Mouse (Mus musculus) forebrain, embryonic 16.5 days (tissue): Measurements from ENCODE around the gene Gpr45. TPM values are rescaled to one million over a fixed set of nuclear protein-coding genes. Genes with fewer than 3 reads are reported as not detected.

Experiments
- ATAC-seq: fragments of 200-750 bp; cut with Nextera tagmentation; 2 replicates; pipeline ENCODE4 v1.8.0; 2017; ENCODE audit warnings: mild to moderate bottlenecking, moderate library complexity
- H3K27ac ChIP-seq: fragments of 300-500 bp; sonication (generic); 2 replicates; pipeline ENCODE4 v1.5.1; 2014; ENCODE audit warnings: low read length, control low read depth
- H3K27me3 ChIP-seq: fragments of 300-500 bp; sonication (generic); replicated peaks from 2 replicates; pipeline ENCODE4 v1.6.1; 2014; ENCODE audit warnings: low read length; ENCODE audit not compliant: control insufficient read depth, insufficient read depth
- H3K36me3 ChIP-seq: fragments of 300-500 bp; sonication (generic); 2 replicates; pipeline ENCODE4 v1.6.1; 2014; ENCODE audit not compliant: control insufficient read depth, insufficient read depth
- H3K4me1 ChIP-seq: fragments of 300-500 bp; sonication (generic); replicated peaks from 2 replicates; pipeline ENCODE4 v1.6.1; 2014; ENCODE audit warnings: low read length; ENCODE audit not compliant: control insufficient read depth, insufficient read depth
- H3K4me2 ChIP-seq: fragments of 300-500 bp; sonication (generic); 2 replicates; pipeline ENCODE4 v1.6.1; 2014; ENCODE audit warnings: mild to moderate bottlenecking, low read length, control low read depth
- H3K4me3 ChIP-seq: fragments of 300-500 bp; sonication (generic); replicated peaks from 2 replicates; pipeline ENCODE4 v1.5.1; 2014; ENCODE audit warnings: mild to moderate bottlenecking, low read length, control low read depth
- H3K9ac ChIP-seq: fragments of 300-500 bp; sonication (generic); replicated peaks from 2 replicates; pipeline ENCODE4 v1.6.1; 2014; ENCODE audit warnings: low read depth, low read length, control low read depth
- H3K9me3 ChIP-seq: fragments of 300-500 bp; sonication (generic); 2 replicates; pipeline ENCODE4 v1.6.1; 2016; ENCODE audit warnings: low read length; ENCODE audit not compliant: control insufficient read depth
- WGBS: fragments of 180-500 bp; shearing (Covaris S2); extraction: QIAGEN DNeasy Blood & Tissue Kit; methylation state at CpG from one replicate; pipeline ENCODE4 v1.1.7; 2014; 5-methylcytosine and 5-hydroxymethylcytosine counted together
- polyA plus RNA-seq: library from polyadenylated mRNA; unstranded; fragments of >200 nt; fragmentation: Nextera tagmentation; extraction: Ambion mirVana; gene quantifications from 2 replicates; pipeline ENCODE4 v1.2.1, GENCODE M21; 2015

Gene Gpr45
- polyA plus RNA-seq, 1 experiment from 2014 or later, result 32.8 TPM

DNA sequence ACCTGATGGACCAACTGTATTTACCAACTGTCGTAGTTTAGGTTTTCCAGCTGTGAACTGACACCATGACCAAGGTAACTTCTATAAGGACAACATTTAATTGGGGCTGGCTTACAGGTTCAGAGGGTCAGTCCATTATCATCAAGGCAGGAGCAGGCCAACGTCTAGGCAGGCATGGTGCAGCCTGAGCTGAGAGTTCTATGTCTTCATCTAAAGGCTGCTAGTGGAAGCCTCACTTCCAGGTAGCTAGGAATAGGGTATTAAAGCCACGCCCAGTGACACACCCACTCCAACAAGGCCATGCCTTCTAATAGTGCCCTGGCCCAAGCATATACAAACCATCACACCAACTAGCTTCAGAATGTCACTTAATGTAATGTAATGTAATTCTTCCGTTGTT lies 4.2 kb upstream of the Gpr45 start:
- no peak overlapping the region for H3K4me3 ChIP-seq
- ATAC-seq, result no peak
- H3K9ac ChIP-seq, result no peak overlapping the region
- no peak overlapping the region for H3K27ac ChIP-seq
- H3K4me1 ChIP-seq, result peaks cover 3% of the 10 kb centered on the region
- H3K27me3 ChIP-seq, result no peaks in the 10 kb centered on the region
- H3K36me3 ChIP-seq, result no peaks in the 10 kb centered on the region
- WGBS, result 85% methylated on average over 4 of the region's 4 CpGs
- no peaks in the 10 kb centered on the region for H3K9me3 ChIP-seq
- no peak overlapping the region for H3K4me2 ChIP-seq

DNA sequence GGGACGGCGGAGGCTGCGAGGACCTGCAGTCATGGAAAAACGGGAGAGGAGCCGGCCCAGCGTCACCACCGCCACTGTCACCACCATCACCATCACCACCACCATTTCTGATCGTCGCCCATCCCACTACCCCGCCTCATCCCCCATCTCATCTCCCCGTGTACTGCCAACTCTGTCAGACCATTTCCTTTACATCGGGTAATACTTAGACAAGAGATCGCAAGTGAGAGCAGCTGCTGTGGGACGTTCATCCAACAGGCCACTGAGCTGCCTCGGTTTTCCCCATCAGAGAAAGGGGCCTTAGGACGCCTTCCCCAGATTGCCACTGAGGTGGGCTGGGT lies 780 bp downstream of the Gpr45 start:
- Histone ChIP-seq H3K36me3 (no peaks in the 10 kb centered on the region), H3K9ac (peak overlapping the region; percentile 99), H3K4me2 (peak overlapping the region; percentile 77), H3K27ac (peak overlapping the region; percentile 95), H3K9me3 (no peaks in the 10 kb centered on the region), H3K4me3 (peak overlapping the region; percentile 84), H3K4me1 (peaks cover 12% of the 10 kb centered on the region), H3K27me3 (no peaks in the 10 kb centered on the region)
- under 1% methylated on average over 16 of the region's 16 CpGs for WGBS
- ATAC-seq, result peak; percentile 61

DNA sequence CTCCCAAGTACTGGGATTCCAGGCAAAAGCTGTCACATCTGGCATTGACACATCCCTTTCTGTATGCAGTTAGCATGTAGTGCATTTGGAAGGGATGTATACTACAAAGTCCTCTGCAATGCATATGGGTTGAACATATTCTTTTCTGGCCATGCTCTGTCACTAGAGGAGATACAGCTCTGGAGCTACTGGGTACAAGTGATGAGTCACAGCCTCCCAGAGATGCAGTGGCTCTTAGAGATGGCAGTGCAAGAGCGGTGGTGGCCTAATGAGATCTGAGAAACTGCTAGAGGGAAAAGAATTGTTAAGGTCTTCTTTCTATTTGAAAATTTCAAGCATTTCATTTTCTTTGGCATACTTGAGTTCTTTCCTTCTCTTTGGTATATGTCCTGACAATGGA lies 4.2 kb downstream of the Gpr45 start:
- Histone ChIP-seq H3K9me3 (no peaks in the 10 kb centered on the region), H3K27me3 (no peaks in the 10 kb centered on the region), H3K36me3 (no peaks in the 10 kb centered on the region), H3K9ac (no peak overlapping the region), H3K27ac (no peak overlapping the region), H3K4me2 (no peak overlapping the region), H3K4me3 (no peak overlapping the region), H3K4me1 (peaks cover 12% of the 10 kb centered on the region)
- 100% methylated on average over 1 of the region's 1 CpGs for WGBS
- ATAC-seq, result no peak

- no peaks in the 10 kb centered on the region for H3K36me3 ChIP-seq
- H3K9ac ChIP-seq, result no peak overlapping the region
- H3K4me3 ChIP-seq, result no peak overlapping the region
- H3K27me3 ChIP-seq, result no peaks in the 10 kb centered on the region
- H3K27ac ChIP-seq, result no peak overlapping the region
- no peaks in the 10 kb centered on the region for H3K4me1 ChIP-seq
- H3K9me3 ChIP-seq, result no peaks in the 10 kb centered on the region
- WGBS, result 83% methylated on average over 8 of the region's 8 CpGs
- no peak overlapping the region for H3K4me2 ChIP-seq
- no peak for ATAC-seq
These were observed 30.6 kb downstream of the Gpr45 start for GRCm38 (mm10) chr1:42983082-42983771.

GRCm38 (mm10) chr1:42984119-42984518 lies 31.4 kb downstream of the Gpr45 start:
- no peak overlapping the region for H3K4me3 ChIP-seq
- H3K4me2 ChIP-seq, result no peak overlapping the region
- no peak for ATAC-seq
- H3K9ac ChIP-seq, result no peak overlapping the region
- no peaks in the 10 kb centered on the region for H3K9me3 ChIP-seq
- WGBS, result 91% methylated on average over 3 of the region's 3 CpGs
- no peaks in the 10 kb centered on the region for H3K36me3 ChIP-seq
- no peaks in the 10 kb centered on the region for H3K27me3 ChIP-seq
- no peak overlapping the region for H3K27ac ChIP-seq
- no peaks in the 10 kb centered on the region for H3K4me1 ChIP-seq

GRCm38 (mm10) chr1:42988996-42989395 lies 36.3 kb downstream of the Gpr45 start:
- Histone ChIP-seq H3K4me3 (no peak overlapping the region), H3K36me3 (no peaks in the 10 kb centered on the region), H3K4me2 (no peak overlapping the region), H3K9me3 (peaks cover 5% of the 10 kb centered on the region; the same call in 1 of the 2 replicates), H3K27ac (no peak overlapping the region), H3K9ac (no peak overlapping the region), H3K4me1 (no peaks in the 10 kb centered on the region), H3K27me3 (no peaks in the 10 kb centered on the region)
- no peak for ATAC-seq
- WGBS, result 92% methylated on average over 2 of the region's 2 CpGs

- peak; percentile 97 for ATAC-seq
- Histone ChIP-seq H3K36me3 (no peaks in the 10 kb centered on the region), H3K9ac (peak overlapping the region; percentile 39), H3K27ac (peak overlapping the region; percentile 69), H3K4me3 (peak overlapping the region; percentile 28), H3K9me3 (no peaks in the 10 kb centered on the region), H3K27me3 (no peaks in the 10 kb centered on the region), H3K4me2 (peak overlapping the region; percentile 53), H3K4me1 (peaks cover 8% of the 10 kb centered on the region; the same call in 1 of the 2 replicates)
- WGBS, result 3% methylated on average over 13 of the region's 13 CpGs
These were observed 53.4 kb downstream of the Gpr45 start for GRCm38 (mm10) chr1:43006051-43006514.

- Histone ChIP-seq H3K36me3 (no peaks in the 10 kb centered on the region), H3K27me3 (no peaks in the 10 kb centered on the region), H3K4me3 (peak overlapping the region; percentile 28; the same call in 1 of the 2 replicates), H3K9me3 (no peaks in the 10 kb centered on the region), H3K4me2 (peak overlapping the region; percentile 53), H3K9ac (peak overlapping the region; percentile 39), H3K27ac (peak overlapping the region; percentile 69), H3K4me1 (peaks cover 8% of the 10 kb centered on the region; the same call in 1 of the 2 replicates)
- ATAC-seq, result peak; percentile 29; the same call in 1 of the 2 replicates
- 62% methylated on average over 4 of the region's 4 CpGs for WGBS
These were observed 53.9 kb downstream of the Gpr45 start for GRCm38 (mm10) chr1:43006524-43006923.

DNA sequence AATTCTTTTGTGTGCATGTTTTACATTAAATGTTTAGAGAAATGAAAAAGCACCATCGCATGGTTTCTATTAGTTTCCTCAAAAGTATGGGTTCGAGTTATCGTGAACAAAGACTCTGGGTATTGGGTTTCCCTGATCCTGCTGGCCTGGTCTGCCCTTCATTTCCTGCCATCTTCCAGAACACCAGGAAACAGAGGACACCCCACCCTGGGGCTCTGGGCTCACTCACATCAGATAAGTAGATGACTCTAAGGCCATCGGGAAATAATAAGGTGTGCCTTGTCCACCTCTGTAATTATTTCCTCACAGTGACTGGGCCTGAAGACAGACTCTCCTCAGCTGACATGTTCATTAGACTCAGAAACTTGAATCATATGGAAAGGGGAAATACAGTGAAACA lies 57.8 kb downstream of the Gpr45 start:
- no peak overlapping the region for H3K9ac ChIP-seq

More for the DNA sequence above, 57.8 kb downstream of the Gpr45 start:
- Histone ChIP-seq H3K36me3 (no peaks in the 10 kb centered on the region), H3K4me2 (no peak overlapping the region), H3K4me3 (no peak overlapping the region), H3K9me3 (no peaks in the 10 kb centered on the region), H3K27ac (no peak overlapping the region), H3K4me1 (peaks cover 8% of the 10 kb centered on the region; the same call in 1 of the 2 replicates), H3K27me3 (no peaks in the 10 kb centered on the region)
- no peak for ATAC-seq
- 97% methylated on average over 4 of the region's 4 CpGs for WGBS
